Mouse (Mus musculus): ENCODE measurements around the gene Atrnl1. TPM values are rescaled to one million over a fixed set of nuclear protein-coding genes. Genes with fewer than 3 reads are reported as not detected.
A peak's percentile ranks its signal among the peaks of the same experiment; 100 is the strongest.
"Not testable (repeated sequence)": the region's sequence is repeated elsewhere in the genome, so short reads cannot be mapped to it uniquely, and the experiment has no call there.

Gene Atrnl1
- polyA plus RNA-seq, 1 experiment from 2014 or later, result 7.6 TPM

GRCm38 (mm10) chr19:57975201-57975600 lies 364.4 kb downstream of the Atrnl1 start:
- WGBS, result 92% methylated on average over 6 of the region's 6 CpGs
- Histone ChIP-seq H3K27ac (ENCODE audit: low read depth, low read length) (no peak overlapping the region), H3K27me3 (ENCODE audit: control insufficient read depth, insufficient read depth, low read length) (no peaks in the 10 kb centered on the region), H3K4me3 (ENCODE audit: low read depth, low read length) (no peak overlapping the region), H3K4me2 (ENCODE audit: low read depth) (no peak overlapping the region), H3K9ac (ENCODE audit: low read length) (no peak overlapping the region), H3K36me3 (ENCODE audit: control insufficient read depth, insufficient read depth, low read length) (no peaks in the 10 kb centered on the region), H3K4me1 (ENCODE audit: control insufficient read depth, insufficient read depth, low read length) (no peaks in the 10 kb centered on the region), H3K9me3 (ENCODE audit: control insufficient read depth, low read length) (no peaks in the 10 kb centered on the region)
- DNase-seq (ENCODE audit: low spot score), result no peak
- ATAC-seq (ENCODE audit: insufficient read depth, low FRiP score, low TSS enrichment), result no peak

- H3K27me3 ChIP-seq (ENCODE audit: control insufficient read depth, insufficient read depth, low read length), result no peaks in the 10 kb centered on the region
- no peak overlapping the region for H3K9ac ChIP-seq (ENCODE audit: low read length)
- no peak overlapping the region for H3K27ac ChIP-seq (ENCODE audit: low read depth, low read length)
- DNase-seq (ENCODE audit: low spot score) (peak; percentile 37), ATAC-seq (ENCODE audit: insufficient read depth, low FRiP score, low TSS enrichment) (peak; percentile 61; the same call in 1 of the 2 replicates)
- 70% methylated on average over 21 of the region's 21 CpGs for WGBS
- no peaks in the 10 kb centered on the region for H3K9me3 ChIP-seq (ENCODE audit: control insufficient read depth, low read length)
- no peaks in the 10 kb centered on the region for H3K4me1 ChIP-seq (ENCODE audit: control insufficient read depth, insufficient read depth, low read length)
- H3K4me2 ChIP-seq (ENCODE audit: low read depth), result no peak overlapping the region
- H3K36me3 ChIP-seq (ENCODE audit: control insufficient read depth, insufficient read depth, low read length), result no peaks in the 10 kb centered on the region
- no peak overlapping the region for H3K4me3 ChIP-seq (ENCODE audit: low read depth, low read length)
These were observed 375.4 kb downstream of the Atrnl1 start for GRCm38 (mm10) chr19:57985918-57986900.

DNA sequence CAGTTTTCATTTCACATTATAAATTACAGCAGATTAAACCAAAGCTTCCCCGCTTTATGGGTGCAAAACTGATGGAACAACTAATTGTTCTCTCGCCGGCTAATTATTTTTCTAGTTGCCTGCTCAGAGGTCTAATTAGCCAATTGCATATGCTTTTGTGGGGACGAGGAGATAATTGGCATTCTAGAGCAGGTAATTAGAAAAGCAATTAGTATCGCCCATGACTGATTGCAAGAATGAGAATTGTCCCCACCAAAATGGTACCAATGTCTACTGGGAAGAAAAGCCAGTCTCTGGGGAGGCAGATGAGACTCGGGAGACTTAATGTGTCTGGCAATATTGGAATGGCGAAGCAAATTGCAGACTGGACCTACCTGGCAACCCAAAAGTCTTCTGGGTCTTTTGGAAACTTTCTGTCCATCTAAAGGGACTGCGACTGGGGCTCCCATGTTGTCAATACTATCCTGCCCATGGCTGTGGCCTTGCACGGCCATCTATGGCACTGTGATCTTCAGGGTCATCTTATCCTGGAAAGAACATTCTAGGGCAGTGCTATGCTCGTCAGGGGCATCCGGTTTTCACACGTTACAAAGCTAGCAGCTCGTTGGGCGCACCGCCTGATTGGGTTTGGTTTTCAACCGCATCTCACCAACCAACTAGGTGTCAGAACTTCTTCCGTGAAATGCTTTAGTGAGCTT lies 377.0 kb downstream of the Atrnl1 start:
- no peak for ATAC-seq (ENCODE audit: insufficient read depth, low FRiP score, low TSS enrichment)
- Histone ChIP-seq H3K4me2 (ENCODE audit: low read depth) (no peak overlapping the region), H3K36me3 (ENCODE audit: control insufficient read depth, insufficient read depth, low read length) (no peaks in the 10 kb centered on the region), H3K9me3 (ENCODE audit: control insufficient read depth, low read length) (no peaks in the 10 kb centered on the region), H3K27ac (ENCODE audit: low read depth, low read length) (no peak overlapping the region), H3K27me3 (ENCODE audit: control insufficient read depth, insufficient read depth, low read length) (no peaks in the 10 kb centered on the region), H3K9ac (ENCODE audit: low read length) (no peak overlapping the region), H3K4me3 (ENCODE audit: low read depth, low read length) (no peak overlapping the region), H3K4me1 (ENCODE audit: control insufficient read depth, insufficient read depth, low read length) (no peaks in the 10 kb centered on the region)
- 87% methylated on average over 17 of the region's 17 CpGs for WGBS
- DNase-seq (ENCODE audit: low spot score), result no peak

DNA sequence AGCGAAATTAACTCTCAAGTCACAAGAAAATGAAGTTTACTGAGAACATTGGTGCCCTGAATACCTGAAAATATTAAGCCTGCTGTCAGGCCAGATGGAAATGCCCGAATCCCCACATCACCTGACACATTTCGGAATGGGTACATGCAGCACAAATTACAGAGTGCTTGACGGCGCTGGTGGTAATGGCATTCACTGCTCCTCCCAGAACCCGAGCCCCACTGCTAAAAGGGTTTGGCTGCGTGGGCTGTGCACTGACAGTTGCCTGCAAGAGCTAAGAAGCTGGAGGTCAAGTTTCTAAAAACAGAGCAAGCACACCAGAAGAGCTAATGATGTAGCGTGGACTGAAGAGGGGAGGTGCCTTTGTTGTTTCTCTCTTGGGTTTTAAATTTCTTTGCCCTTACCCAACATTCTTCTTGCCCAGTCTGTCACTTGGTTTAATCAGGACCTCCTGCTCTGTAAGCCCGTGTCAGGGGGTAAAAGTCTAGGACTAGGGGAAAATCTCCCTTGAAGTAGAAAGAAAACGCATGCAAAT lies 377.8 kb downstream of the Atrnl1 start:
- no peak overlapping the region for H3K9ac ChIP-seq (ENCODE audit: low read length)
- H3K27me3 ChIP-seq (ENCODE audit: control insufficient read depth, insufficient read depth, low read length), result no peaks in the 10 kb centered on the region
- H3K4me3 ChIP-seq (ENCODE audit: low read depth, low read length), result no peak overlapping the region
- 75% methylated on average over 10 of the region's 10 CpGs for WGBS
- no peak overlapping the region for H3K27ac ChIP-seq (ENCODE audit: low read depth, low read length)
- no peak for ATAC-seq (ENCODE audit: insufficient read depth, low FRiP score, low TSS enrichment)
- no peaks in the 10 kb centered on the region for H3K4me1 ChIP-seq (ENCODE audit: control insufficient read depth, insufficient read depth, low read length)
- H3K36me3 ChIP-seq (ENCODE audit: control insufficient read depth, insufficient read depth, low read length), result no peaks in the 10 kb centered on the region
- H3K4me2 ChIP-seq (ENCODE audit: low read depth), result no peak overlapping the region
- DNase-seq (ENCODE audit: low spot score), result no peak
- no peaks in the 10 kb centered on the region for H3K9me3 ChIP-seq (ENCODE audit: control insufficient read depth, low read length)

DNA sequence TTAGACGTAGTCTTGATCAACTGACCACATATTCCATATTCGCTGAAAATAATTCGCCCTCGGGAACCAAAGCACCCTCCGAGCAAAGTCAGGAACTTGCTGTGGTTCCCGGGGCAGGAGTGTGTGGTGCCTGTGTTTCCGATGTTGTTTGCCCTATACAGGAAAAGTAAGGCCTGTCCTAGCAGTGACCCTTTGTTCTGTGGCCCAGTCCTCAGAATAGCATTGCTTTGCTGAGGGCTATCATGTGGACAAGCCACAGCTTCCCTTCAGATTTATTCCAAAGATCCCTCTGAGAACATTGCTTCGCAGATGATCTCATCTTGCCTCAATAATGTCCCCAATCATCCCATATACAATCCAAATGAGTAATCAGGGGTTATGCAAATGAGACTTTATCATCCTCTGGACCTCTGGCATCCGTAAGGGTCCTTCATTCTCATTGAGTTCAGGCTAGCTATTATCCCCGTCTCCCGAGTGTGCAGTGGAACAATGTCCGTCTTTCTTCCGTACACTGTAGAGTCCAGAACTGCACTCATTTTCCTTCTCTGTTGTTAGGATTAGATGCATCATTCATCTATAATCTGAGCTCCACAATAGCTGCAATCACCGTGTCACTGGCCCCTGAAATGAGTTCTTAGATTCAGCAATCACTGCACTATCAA lies 380.4 kb downstream of the Atrnl1 start:
- ATAC-seq (ENCODE audit: insufficient read depth, low FRiP score, low TSS enrichment), result no peak
- WGBS, result 84% methylated on average over 14 of the region's 14 CpGs

DNA sequence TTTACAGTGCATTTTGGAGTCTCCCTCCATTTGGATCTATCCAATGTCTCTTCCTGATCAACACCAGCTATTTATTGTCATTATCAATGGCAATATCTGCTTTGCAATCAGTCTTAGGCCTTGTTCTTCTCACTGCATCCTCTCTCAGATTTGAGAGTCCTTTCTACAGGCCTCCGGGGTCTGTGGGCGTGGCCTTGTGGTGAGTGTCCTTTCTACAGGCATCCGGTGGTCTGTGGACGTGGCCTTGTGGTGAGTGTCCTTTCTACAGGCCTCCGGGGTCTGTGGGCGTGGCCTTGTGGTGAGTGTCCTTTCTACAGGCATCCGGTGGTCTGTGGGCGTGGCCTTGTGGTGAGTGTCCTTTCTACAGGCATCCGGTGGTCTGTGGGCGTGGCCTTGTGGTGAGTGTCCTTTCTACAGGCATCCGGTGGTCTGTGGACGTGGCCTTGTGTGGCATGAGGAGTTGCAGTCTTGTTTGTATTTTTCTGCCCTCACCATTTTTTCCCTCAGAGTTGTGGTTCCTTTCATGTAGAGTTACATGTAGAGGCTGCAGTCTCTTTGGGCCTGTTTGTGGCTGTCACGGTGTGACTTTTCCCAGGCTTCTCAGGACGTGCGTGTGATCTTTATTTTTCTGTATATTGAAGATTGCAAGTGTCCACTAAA lies 383.5 kb downstream of the Atrnl1 start:
- H3K36me3 ChIP-seq (ENCODE audit: control insufficient read depth, insufficient read depth, low read length); H3K27me3 ChIP-seq (ENCODE audit: control insufficient read depth, insufficient read depth, low read length); DNase-seq (ENCODE audit: low spot score); H3K27ac ChIP-seq (ENCODE audit: low read depth, low read length); H3K4me1 ChIP-seq (ENCODE audit: control insufficient read depth, insufficient read depth, low read length); H3K4me3 ChIP-seq (ENCODE audit: low read depth, low read length); H3K9ac ChIP-seq (ENCODE audit: low read length); ATAC-seq (ENCODE audit: insufficient read depth, low FRiP score, low TSS enrichment); H3K9me3 ChIP-seq (ENCODE audit: control insufficient read depth, low read length); H3K4me2 ChIP-seq (ENCODE audit: low read depth): not testable (repeated sequence)
- WGBS, result 94% methylated on average over 15 of the region's 15 CpGs

More for the DNA sequence above, 380.4 kb downstream of the Atrnl1 start:
- H3K4me1 ChIP-seq (ENCODE audit: control insufficient read depth, insufficient read depth, low read length), result no peaks in the 10 kb centered on the region
- no peak overlapping the region for H3K27ac ChIP-seq (ENCODE audit: low read depth, low read length)
- no peak overlapping the region for H3K9ac ChIP-seq (ENCODE audit: low read length)
- no peaks in the 10 kb centered on the region for H3K27me3 ChIP-seq (ENCODE audit: control insufficient read depth, insufficient read depth, low read length)
- no peak overlapping the region for H3K4me3 ChIP-seq (ENCODE audit: low read depth, low read length)
- no peak overlapping the region for H3K4me2 ChIP-seq (ENCODE audit: low read depth)
- no peaks in the 10 kb centered on the region for H3K9me3 ChIP-seq (ENCODE audit: control insufficient read depth, low read length)
- H3K36me3 ChIP-seq (ENCODE audit: control insufficient read depth, insufficient read depth, low read length), result no peaks in the 10 kb centered on the region
- DNase-seq (ENCODE audit: low spot score), result no peak

- no peak overlapping the region for H3K9ac ChIP-seq (ENCODE audit: low read length)
- ATAC-seq (ENCODE audit: insufficient read depth, low FRiP score, low TSS enrichment) (no peak), DNase-seq (ENCODE audit: low spot score) (no peak)
- no peak overlapping the region for H3K4me2 ChIP-seq (ENCODE audit: low read depth)
- 93% methylated on average over 8 of the region's 8 CpGs for whole genome bisulfite sequencing
- no peak overlapping the region for H3K27ac ChIP-seq (ENCODE audit: low read depth, low read length)
- no peaks in the 10 kb centered on the region for H3K9me3 ChIP-seq (ENCODE audit: control insufficient read depth, low read length)
- H3K27me3 ChIP-seq (ENCODE audit: control insufficient read depth, insufficient read depth, low read length), result no peaks in the 10 kb centered on the region
- no peak overlapping the region for H3K4me3 ChIP-seq (ENCODE audit: low read depth, low read length)
- no peaks in the 10 kb centered on the region for H3K36me3 ChIP-seq (ENCODE audit: control insufficient read depth, insufficient read depth, low read length)
- H3K4me1 ChIP-seq (ENCODE audit: control insufficient read depth, insufficient read depth, low read length), result no peaks in the 10 kb centered on the region
These were observed 384.2 kb downstream of the Atrnl1 start for GRCm38 (mm10) chr19:57995015-57995414.

- Histone ChIP-seq H3K9me3 (ENCODE audit: control insufficient read depth, low read length) (no peaks in the 10 kb centered on the region), H3K9ac (ENCODE audit: low read length) (no peak overlapping the region), H3K27me3 (ENCODE audit: control insufficient read depth, insufficient read depth, low read length) (no peaks in the 10 kb centered on the region), H3K27ac (ENCODE audit: low read depth, low read length) (no peak overlapping the region), H3K36me3 (ENCODE audit: control insufficient read depth, insufficient read depth, low read length) (no peaks in the 10 kb centered on the region), H3K4me3 (ENCODE audit: low read depth, low read length) (no peak overlapping the region), H3K4me1 (ENCODE audit: control insufficient read depth, insufficient read depth, low read length) (no peaks in the 10 kb centered on the region), H3K4me2 (ENCODE audit: low read depth) (no peak overlapping the region)
- 35% methylated on average over 4 of the region's 4 CpGs for WGBS
- DNase-seq (ENCODE audit: low spot score) (peak; percentile 61), ATAC-seq (ENCODE audit: insufficient read depth, low FRiP score, low TSS enrichment) (no peak)
These were observed 387.1 kb downstream of the Atrnl1 start for GRCm38 (mm10) chr19:57997961-57998360.

Data from neural tube, embryonic 11.5 days (tissue).